Mouse (Mus musculus): ENCODE results near the gene Larp1. TPM values are rescaled to one million over a fixed set of nuclear protein-coding genes. Genes with fewer than 3 reads are reported as not detected.

Larp1 gene
- polyA plus RNA-seq, 1 experiment from 2014 or later, result 14.0 TPM

- no peak overlapping the region for H3K27ac ChIP-seq
- no peak overlapping the region for H3K9ac ChIP-seq (ENCODE audit: low read depth, low read length)
- H3K36me3 ChIP-seq (ENCODE audit: insufficient read depth, low read length), result no peaks in the 10 kb centered on the region
- no peak overlapping the region for H3K4me3 ChIP-seq (replicated peaks; ENCODE audit: low read depth, low read length)
- no peak for TF ChIP-seq CTCF (IDR thresholded peaks at IDR 0.05; ENCODE audit: low read depth)
- H3K4me2 ChIP-seq (ENCODE audit: low read length), result no peak overlapping the region
- DNase-seq (ENCODE audit: low spot score) (no peak), ATAC-seq (replicated peaks; ENCODE audit: low FRiP score, low read depth) (no peak)
- H3K27me3 ChIP-seq (ENCODE audit: insufficient read depth, low read length), result no peaks in the 10 kb centered on the region
- peaks cover 19% of the 10 kb centered on the region for H3K4me1 ChIP-seq (replicated peaks; ENCODE audit: insufficient read depth, low read length)
- no peaks in the 10 kb centered on the region for H3K9me3 ChIP-seq (replicated peaks; ENCODE audit: low read length)
- WGBS, result 88% methylated on average over 1 of the region's 1 CpGs
Observed at GRCm38 (mm10) chr11:58028981-58029380, 20.1 kb downstream of the Larp1 start.

- WGBS, result 57% methylated on average over 2 of the region's 2 CpGs
- ATAC-seq (replicated peaks; ENCODE audit: low FRiP score, low read depth), result no peak
- H3K4me2 ChIP-seq (ENCODE audit: low read length), result no peak overlapping the region
Observed at GRCm38 (mm10) chr11:58029869-58030268, 21.0 kb downstream of the Larp1 start.

GRCm38 (mm10) chr11:58031176-58031575, 22.3 kb downstream of the Larp1 start:
- Histone ChIP-seq H3K4me2 (ENCODE audit: low read length) (no peak overlapping the region), H3K4me3 (replicated peaks; ENCODE audit: low read depth, low read length) (no peak overlapping the region), H3K9me3 (replicated peaks; ENCODE audit: low read length) (no peaks in the 10 kb centered on the region), H3K36me3 (ENCODE audit: insufficient read depth, low read length) (no peaks in the 10 kb centered on the region), H3K4me1 (replicated peaks; ENCODE audit: insufficient read depth, low read length) (peaks cover 19% of the 10 kb centered on the region), H3K27me3 (ENCODE audit: insufficient read depth, low read length) (no peaks in the 10 kb centered on the region), H3K27ac (no peak overlapping the region), H3K9ac (ENCODE audit: low read depth, low read length) (no peak overlapping the region)
- no peak for DNase-seq (ENCODE audit: low spot score)
- 70% methylated on average over 6 of the region's 6 CpGs for WGBS
- no peak for TF ChIP-seq CTCF (IDR thresholded peaks at IDR 0.05; ENCODE audit: low read depth)
- ATAC-seq (replicated peaks; ENCODE audit: low FRiP score, low read depth), result no peak

More at GRCm38 (mm10) chr11:58029869-58030268, 21.0 kb downstream of the Larp1 start:
- Histone ChIP-seq H3K36me3 (ENCODE audit: insufficient read depth, low read length) (no peaks in the 10 kb centered on the region), H3K27ac (no peak overlapping the region), H3K27me3 (ENCODE audit: insufficient read depth, low read length) (no peaks in the 10 kb centered on the region), H3K4me3 (replicated peaks; ENCODE audit: low read depth, low read length) (no peak overlapping the region), H3K9ac (ENCODE audit: low read depth, low read length) (no peak overlapping the region), H3K4me1 (replicated peaks; ENCODE audit: insufficient read depth, low read length) (peaks cover 18% of the 10 kb centered on the region), H3K9me3 (replicated peaks; ENCODE audit: low read length) (no peaks in the 10 kb centered on the region)
- TF ChIP-seq CTCF (IDR thresholded peaks at IDR 0.05; ENCODE audit: low read depth), result no peak
- DNase-seq (ENCODE audit: low spot score), result no peak

- DNase-seq (ENCODE audit: low spot score), result no peak
- H3K4me1 ChIP-seq (replicated peaks; ENCODE audit: insufficient read depth, low read length), result peaks cover 22% of the 10 kb centered on the region
- ATAC-seq (replicated peaks; ENCODE audit: low FRiP score, low read depth), result no peak
- no peak overlapping the region for H3K4me2 ChIP-seq (ENCODE audit: low read length)
- no peaks in the 10 kb centered on the region for H3K36me3 ChIP-seq (ENCODE audit: insufficient read depth, low read length)
- WGBS, result 71% methylated on average over 3 of the region's 3 CpGs
- no peaks in the 10 kb centered on the region for H3K9me3 ChIP-seq (replicated peaks; ENCODE audit: low read length)
- H3K9ac ChIP-seq (ENCODE audit: low read depth, low read length), result no peak overlapping the region
- 0 out of 2 replicates have a peak overlapping the region, but pooled peaks have one; percentile 8 for H3K27ac ChIP-seq
- no peaks in the 10 kb centered on the region for H3K27me3 ChIP-seq (ENCODE audit: insufficient read depth, low read length)
- TF ChIP-seq CTCF (IDR thresholded peaks at IDR 0.05; ENCODE audit: low read depth), result no peak
- no peak overlapping the region for H3K4me3 ChIP-seq (replicated peaks; ENCODE audit: low read depth, low read length)
Observed at GRCm38 (mm10) chr11:58033635-58034034, 24.8 kb downstream of the Larp1 start.

- Histone ChIP-seq H3K9ac (ENCODE audit: low read depth, low read length) (no peak overlapping the region), H3K9me3 (replicated peaks; ENCODE audit: low read length) (no peaks in the 10 kb centered on the region), H3K4me2 (ENCODE audit: low read length) (no peak overlapping the region), H3K4me3 (replicated peaks; ENCODE audit: low read depth, low read length) (no peak overlapping the region), H3K4me1 (replicated peaks; ENCODE audit: insufficient read depth, low read length) (0 out of 2 replicates have a peak, but pooled peaks cover 7% of the 10 kb centered on the region), H3K27me3 (ENCODE audit: insufficient read depth, low read length) (no peaks in the 10 kb centered on the region), H3K27ac (no peak overlapping the region), H3K36me3 (ENCODE audit: insufficient read depth, low read length) (peaks cover 19% of the 10 kb centered on the region)
- ATAC-seq (replicated peaks; ENCODE audit: low FRiP score, low read depth) (no peak), DNase-seq (ENCODE audit: low spot score) (peak; percentile 56)
- peak; percentile 66 for TF ChIP-seq CTCF (IDR thresholded peaks at IDR 0.05; ENCODE audit: low read depth)
- 78% methylated on average over 1 of the region's 1 CpGs for WGBS
Observed at GRCm38 (mm10) chr11:58039027-58039426, 30.2 kb downstream of the Larp1 start.

- 78% methylated on average over 5 of the region's 5 CpGs for WGBS
Observed at GRCm38 (mm10) chr11:58042861-58043431, 34.1 kb downstream of the Larp1 start.

GRCm38 (mm10) chr11:58046438-58046837, 37.6 kb downstream of the Larp1 start:
- Histone ChIP-seq H3K4me1 (replicated peaks; ENCODE audit: insufficient read depth, low read length) (no peaks in the 10 kb centered on the region), H3K27me3 (ENCODE audit: insufficient read depth, low read length) (no peaks in the 10 kb centered on the region), H3K9ac (ENCODE audit: low read depth, low read length) (no peak overlapping the region), H3K4me3 (replicated peaks; ENCODE audit: low read depth, low read length) (no peak overlapping the region), H3K9me3 (replicated peaks; ENCODE audit: low read length) (no peaks in the 10 kb centered on the region), H3K36me3 (ENCODE audit: insufficient read depth, low read length) (peaks cover 66% of the 10 kb centered on the region), H3K4me2 (ENCODE audit: low read length) (no peak overlapping the region), H3K27ac (no peak overlapping the region)
- TF ChIP-seq CTCF (IDR thresholded peaks at IDR 0.05; ENCODE audit: low read depth), result peak; percentile 41
- 78% methylated on average over 4 of the region's 4 CpGs for WGBS
- no peak for ATAC-seq (replicated peaks; ENCODE audit: low FRiP score, low read depth)
- no peak for DNase-seq (ENCODE audit: low spot score)

More at GRCm38 (mm10) chr11:58042861-58043431, 34.1 kb downstream of the Larp1 start:
- no peaks in the 10 kb centered on the region for H3K27me3 ChIP-seq (ENCODE audit: insufficient read depth, low read length)
- H3K36me3 ChIP-seq (ENCODE audit: insufficient read depth, low read length), result peaks cover 42% of the 10 kb centered on the region
- H3K4me3 ChIP-seq (replicated peaks; ENCODE audit: low read depth, low read length), result no peak overlapping the region
- TF ChIP-seq CTCF (IDR thresholded peaks at IDR 0.05; ENCODE audit: low read depth), result no peak
- no peaks in the 10 kb centered on the region for H3K4me1 ChIP-seq (replicated peaks; ENCODE audit: insufficient read depth, low read length)
- no peak for ATAC-seq (replicated peaks; ENCODE audit: low FRiP score, low read depth)
- no peak overlapping the region for H3K9ac ChIP-seq (ENCODE audit: low read depth, low read length)
- no peaks in the 10 kb centered on the region for H3K9me3 ChIP-seq (replicated peaks; ENCODE audit: low read length)
- no peak overlapping the region for H3K4me2 ChIP-seq (ENCODE audit: low read length)
- no peak overlapping the region for H3K27ac ChIP-seq
- no peak for DNase-seq (ENCODE audit: low spot score)

Data from kidney, postnatal 0 days (tissue).